Mouse (Mus musculus): ENCODE measurements at regions not wholly inside any gene's neighbourhood (a gene's known extent, or its start where the extent isn't known, plus 50 kb on each side); places are given as distances from the start of the nearest gene placed in this dataset.

DNA sequence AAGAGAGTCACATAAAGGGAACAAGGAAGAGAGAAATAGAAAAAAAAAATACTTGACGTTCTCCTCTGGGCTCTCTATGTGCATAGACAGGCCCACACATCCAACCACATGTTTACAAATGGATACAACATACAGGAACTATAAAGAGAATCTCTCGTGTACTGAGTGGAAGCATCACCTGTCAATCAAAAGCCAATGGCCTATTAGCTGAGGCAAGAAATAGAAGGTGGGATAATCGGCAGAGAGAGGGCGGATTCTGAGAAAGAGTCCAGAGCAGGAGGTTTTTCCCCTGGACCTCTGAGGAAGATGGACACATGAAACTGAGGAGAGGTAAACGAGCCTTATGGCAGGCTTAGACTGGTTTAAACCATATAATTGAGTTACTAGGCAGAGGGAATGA is 434.7 kb upstream of the Pmfbp1 start:
- Histone ChIP-seq H3K36me3 (replicated peaks in 1 of 2; ENCODE audit: control insufficient read depth in 1 of 2, insufficient read depth in 1 of 2, low read length in 1 of 2) (no peaks in the 10 kb centered on the region), H3K9ac (ENCODE audit: insufficient read depth, low read depth) (no peak overlapping the region), H3K4me1 (ENCODE audit: control insufficient read depth in 1 of 2, insufficient read depth in 2 of 2) (no peaks in the 10 kb centered on the region), H3K4me2 (ENCODE audit: insufficient read depth, low read depth, poor library complexity, severe bottlenecking) (no peak overlapping the region), H3K4me3 (replicated peaks in 1 of 3; ENCODE audit: low read depth in 2 of 3, low read length in 2 of 3, poor library complexity in 1 of 3) (no peak overlapping the region), H3K9me3 (replicated peaks; ENCODE audit: low read length) (no peaks in the 10 kb centered on the region), H3K27ac (ENCODE audit: insufficient read depth, low read depth) (no peak overlapping the region), H3K79me2 (replicated peaks; ENCODE audit: control insufficient read depth, extremely low read depth, insufficient read depth, poor library complexity, severe bottlenecking) (no peaks in the 10 kb centered on the region), H3K27me3 (replicated peaks) (no peaks in the 10 kb centered on the region)
- TF ChIP-seq MAZ (IDR thresholded peaks at IDR 0.05; ENCODE audit: low read depth, low read length) (no peak), NRF1 (IDR thresholded peaks at IDR 0.05; ENCODE audit: low read depth, low read length) (no peak), UBTF (IDR thresholded peaks at IDR 0.05; ENCODE audit: low read depth, low read length) (no peak), POLR2AphosphoS2 (IDR thresholded peaks at IDR 0.05; ENCODE audit: low read depth, low read length) (no peak), MAFK (IDR thresholded peaks at IDR 0.05; ENCODE audit: insufficient replicate concordance, low read length) (no peak), ELF1 (IDR thresholded peaks at IDR 0.05; ENCODE audit: low read depth, low read length) (no peak), MAX (IDR thresholded peaks at IDR 0.05; ENCODE audit: low read length) (no peak), ZKSCAN1 (IDR thresholded peaks at IDR 0.05; ENCODE audit: borderline replicate concordance, low read depth, low read length) (no peak), POLR2A (IDR thresholded peaks at IDR 0.05; ENCODE audit: low read depth, low read length) (no peak)
- no peak for DNase-seq (ENCODE audit: extremely low read depth)
- dilution Hi-C loops (cut with MboI; ENCODE audit: extremely low pct_ligation_motif_present, extremely low pct_unique_long_range_greater_than_20kb, low sequenced_read_pairs), result no loop called here
- in situ Hi-C loops (cut with MboI; ENCODE audit: low pct_ligation_motif_present, low pct_unique_long_range_greater_than_20kb, low sequenced_read_pairs), result no loop called here

GRCm38 (mm10) chr8:109062376-109062775 is 431.5 kb upstream of the Pmfbp1 start:
- no peak for DNase-seq (ENCODE audit: extremely low read depth)
- Histone ChIP-seq H3K27me3 (replicated peaks) (no peaks in the 10 kb centered on the region), H3K4me3 (replicated peaks in 1 of 3; ENCODE audit: low read depth in 2 of 3, low read length in 2 of 3, poor library complexity in 1 of 3) (no peak overlapping the region), H3K4me1 (ENCODE audit: control insufficient read depth in 1 of 2, insufficient read depth in 2 of 2) (no peaks in the 10 kb centered on the region), H3K4me2 (ENCODE audit: insufficient read depth, low read depth, poor library complexity, severe bottlenecking) (no peak overlapping the region), H3K9ac (ENCODE audit: insufficient read depth, low read depth) (no peak overlapping the region), H3K9me3 (replicated peaks; ENCODE audit: low read length) (no peaks in the 10 kb centered on the region), H3K27ac (ENCODE audit: insufficient read depth, low read depth) (no peak overlapping the region), H3K36me3 (replicated peaks in 1 of 2; ENCODE audit: control insufficient read depth in 1 of 2, insufficient read depth in 1 of 2, low read length in 1 of 2) (no peaks in the 10 kb centered on the region), H3K79me2 (replicated peaks; ENCODE audit: control insufficient read depth, extremely low read depth, insufficient read depth, poor library complexity, severe bottlenecking) (no peaks in the 10 kb centered on the region)
- no peak for TF ChIP-seq TCF12 (IDR thresholded peaks at IDR 0.05; ENCODE audit: low read depth, low read length)
- in situ Hi-C loops (cut with MboI; ENCODE audit: low pct_ligation_motif_present, low pct_unique_long_range_greater_than_20kb, low sequenced_read_pairs) (no loop called here), dilution Hi-C loops (cut with MboI; ENCODE audit: extremely low pct_ligation_motif_present, extremely low pct_unique_long_range_greater_than_20kb, low sequenced_read_pairs) (no loop called here)

DNA sequence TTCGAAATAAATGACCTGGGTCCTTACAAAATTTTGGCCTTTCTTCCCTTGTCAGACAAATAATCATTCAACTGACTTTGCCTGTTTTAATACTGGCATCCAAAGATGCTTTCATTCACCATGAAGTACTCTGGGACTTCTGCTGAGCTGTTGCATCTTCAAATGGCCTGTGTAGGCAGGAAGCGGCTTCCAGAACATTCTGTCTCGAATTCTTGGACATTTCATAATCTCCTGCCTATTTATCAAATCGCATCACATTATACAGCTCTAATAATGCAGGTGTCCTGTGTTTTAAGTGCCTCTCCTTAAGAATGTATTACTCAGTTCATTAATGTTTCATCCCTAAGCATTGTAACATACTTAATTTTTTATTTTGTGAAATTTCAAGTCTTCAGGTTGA is 420.1 kb upstream of the Pmfbp1 start:
- Histone ChIP-seq H3K36me3 (replicated peaks in 1 of 2; ENCODE audit: control insufficient read depth in 1 of 2, insufficient read depth in 1 of 2, low read length in 1 of 2) (no peaks in the 10 kb centered on the region), H3K27me3 (replicated peaks) (no peaks in the 10 kb centered on the region), H3K4me3 (replicated peaks in 1 of 3; ENCODE audit: low read depth in 2 of 3, low read length in 2 of 3, poor library complexity in 1 of 3) (no peak overlapping the region), H3K9me3 (replicated peaks; ENCODE audit: low read length) (no peaks in the 10 kb centered on the region), H3K27ac (ENCODE audit: insufficient read depth, low read depth) (no peak overlapping the region), H3K4me1 (ENCODE audit: control insufficient read depth in 1 of 2, insufficient read depth in 2 of 2) (no peaks in the 10 kb centered on the region), H3K4me2 (ENCODE audit: insufficient read depth, low read depth, poor library complexity, severe bottlenecking) (no peak overlapping the region), H3K79me2 (replicated peaks; ENCODE audit: control insufficient read depth, extremely low read depth, insufficient read depth, poor library complexity, severe bottlenecking) (no peaks in the 10 kb centered on the region), H3K9ac (ENCODE audit: insufficient read depth, low read depth) (no peak overlapping the region)
- dilution Hi-C loops (cut with MboI; ENCODE audit: extremely low pct_ligation_motif_present, extremely low pct_unique_long_range_greater_than_20kb, low sequenced_read_pairs), result no loop called here
- TF ChIP-seq USF1 (IDR thresholded peaks at IDR 0.05; ENCODE audit: low read depth, low read length), result no peak
- no peak for TF ChIP-seq JUND (conservative IDR thresholded peaks at IDR 0.05; ENCODE audit: low read depth, low read length)
- TF ChIP-seq MYC (IDR thresholded peaks at IDR 0.05; ENCODE audit: low read depth, low read length), result no peak
- DNase-seq (ENCODE audit: extremely low read depth), result no peak
- in situ Hi-C loops (cut with MboI; ENCODE audit: low pct_ligation_motif_present, low pct_unique_long_range_greater_than_20kb, low sequenced_read_pairs), result no loop called here

All from CH12.LX (cell line).